ENCODE assay signal across 17 mouse cellular contexts in the genomic region with DNA sequence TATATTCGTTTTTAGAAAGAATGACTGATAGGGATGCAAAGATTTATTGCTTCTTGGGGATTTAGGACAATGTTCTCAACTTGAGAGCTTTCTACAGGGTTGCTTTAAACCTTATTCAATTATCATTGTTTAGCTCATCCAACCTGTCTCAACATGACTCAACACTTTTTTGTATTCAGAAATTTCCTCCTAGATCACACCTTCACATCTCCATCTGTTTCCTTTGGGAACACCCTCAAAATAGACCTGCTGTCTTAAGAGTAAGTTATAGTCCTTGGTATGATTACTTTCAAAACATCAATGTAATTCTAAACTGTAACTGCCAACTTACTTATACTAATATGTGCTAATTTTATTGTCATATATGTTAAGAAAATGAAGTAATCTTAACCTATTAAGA.
"Had no signal": no experiment of that assay in that cellular context is flagged by ENCODE, and none has a peak within 500 bp of the region (broad histone marks: within the 10 kb centered on the region; RNA-seq: fewer than 3 reads in every experiment).

No protein-coding gene starts in this region.

- ATAC-seq: liver, embryonic 12.5 days; liver, postnatal 0 days; lung, postnatal 0 days; midbrain, embryonic 13.5 days; midbrain, embryonic 15.5 days; midbrain, embryonic 16.5 days had no signal

- DNase-seq: left cerebral cortex, postnatal 4 days; liver; liver, embryonic 13.5 days; liver, postnatal 0 days; lung, adult 18-20 months; lung, adult 2 months; lung, embryonic 14.5 days; lung, postnatal 10 days; lung, postnatal 14 days; lung, postnatal 36 days; lung, postnatal 4 days; midbrain, embryonic 14.5 days had no signal
